Mouse (Mus musculus): ENCODE measurements at regions not wholly inside any gene's neighbourhood (a gene's known extent, or its start where the extent isn't known, plus 50 kb on each side); places are given as distances from the start of the nearest gene placed in this dataset.

GRCm38 (mm10) chr2:45279490-45279889 is 162.3 kb upstream of the Zeb2 start:
- H3K27ac ChIP-seq (ENCODE audit: low read length): no peak overlapping the region
- H3K4me3 ChIP-seq (ENCODE audit: low read length): no peak overlapping the region
- no peaks in the 10 kb centered on the region for H3K36me3 ChIP-seq (ENCODE audit: control insufficient read depth, insufficient read depth, low read length)
- no peaks in the 10 kb centered on the region for H3K9me3 ChIP-seq (ENCODE audit: control insufficient read depth, low read length)
- H3K27me3 ChIP-seq (replicated peaks; ENCODE audit: control insufficient read depth, insufficient read depth, low read length): no peaks in the 10 kb centered on the region
- no peaks in the 10 kb centered on the region for H3K4me1 ChIP-seq (ENCODE audit: control insufficient read depth, insufficient read depth, low read length)
- no peak overlapping the region for H3K9ac ChIP-seq (ENCODE audit: low read depth, low read length)
- H3K4me2 ChIP-seq (ENCODE audit: low read depth, low read length): no peak overlapping the region
- no peak for ATAC-seq
- 75% methylated on average over 4 of the region's 4 CpGs for WGBS

GRCm38 (mm10) chr2:45277602-45278001 is 160.4 kb upstream of the Zeb2 start:
- ATAC-seq: no peak
- Histone ChIP-seq H3K4me2 (ENCODE audit: low read depth, low read length) (no peak overlapping the region), H3K9me3 (ENCODE audit: control insufficient read depth, low read length) (no peaks in the 10 kb centered on the region), H3K36me3 (ENCODE audit: control insufficient read depth, insufficient read depth, low read length) (no peaks in the 10 kb centered on the region), H3K4me1 (ENCODE audit: control insufficient read depth, insufficient read depth, low read length) (no peaks in the 10 kb centered on the region), H3K27me3 (replicated peaks; ENCODE audit: control insufficient read depth, insufficient read depth, low read length) (no peaks in the 10 kb centered on the region), H3K9ac (ENCODE audit: low read depth, low read length) (no peak overlapping the region), H3K4me3 (ENCODE audit: low read length) (no peak overlapping the region), H3K27ac (ENCODE audit: low read length) (no peak overlapping the region)
- WGBS: 94% methylated on average over 2 of the region's 2 CpGs

- Histone ChIP-seq H3K4me3 (ENCODE audit: low read length) (no peak overlapping the region), H3K27ac (ENCODE audit: low read length) (no peak overlapping the region), H3K4me2 (ENCODE audit: low read depth, low read length) (no peak overlapping the region), H3K9me3 (ENCODE audit: control insufficient read depth, low read length) (no peaks in the 10 kb centered on the region), H3K9ac (ENCODE audit: low read depth, low read length) (no peak overlapping the region), H3K4me1 (ENCODE audit: control insufficient read depth, insufficient read depth, low read length) (no peaks in the 10 kb centered on the region), H3K36me3 (ENCODE audit: control insufficient read depth, insufficient read depth, low read length) (no peaks in the 10 kb centered on the region), H3K27me3 (replicated peaks; ENCODE audit: control insufficient read depth, insufficient read depth, low read length) (no peaks in the 10 kb centered on the region)
- ATAC-seq: no peak
- 74% methylated on average over 1 of the region's 1 CpGs for WGBS
Measured at GRCm38 (mm10) chr2:45276703-45277102, 159.5 kb upstream of the Zeb2 start.

- 81% methylated on average over 2 of the region's 2 CpGs for WGBS
- ATAC-seq: no peak
- no peaks in the 10 kb centered on the region for H3K27me3 ChIP-seq (replicated peaks; ENCODE audit: control insufficient read depth, insufficient read depth, low read length)
Measured at GRCm38 (mm10) chr2:45270035-45270434, 152.8 kb upstream of the Zeb2 start.

GRCm38 (mm10) chr2:45265819-45266218 is 148.6 kb upstream of the Zeb2 start:
- no peak overlapping the region for H3K9ac ChIP-seq (ENCODE audit: low read depth, low read length)
- H3K27ac ChIP-seq (ENCODE audit: low read length): no peak overlapping the region
- H3K4me1 ChIP-seq (ENCODE audit: control insufficient read depth, insufficient read depth, low read length): no peaks in the 10 kb centered on the region
- H3K4me2 ChIP-seq (ENCODE audit: low read depth, low read length): no peak overlapping the region
- ATAC-seq: no peak
- no peaks in the 10 kb centered on the region for H3K9me3 ChIP-seq (ENCODE audit: control insufficient read depth, low read length)
- WGBS: 49% methylated on average over 2 of the region's 2 CpGs
- no peaks in the 10 kb centered on the region for H3K27me3 ChIP-seq (replicated peaks; ENCODE audit: control insufficient read depth, insufficient read depth, low read length)
- H3K4me3 ChIP-seq (ENCODE audit: low read length): no peak overlapping the region
- H3K36me3 ChIP-seq (ENCODE audit: control insufficient read depth, insufficient read depth, low read length): no peaks in the 10 kb centered on the region

More at GRCm38 (mm10) chr2:45270035-45270434, 152.8 kb upstream of the Zeb2 start:
- H3K4me2 ChIP-seq (ENCODE audit: low read depth, low read length): no peak overlapping the region
- no peaks in the 10 kb centered on the region for H3K9me3 ChIP-seq (ENCODE audit: control insufficient read depth, low read length)
- no peak overlapping the region for H3K9ac ChIP-seq (ENCODE audit: low read depth, low read length)
- no peak overlapping the region for H3K27ac ChIP-seq (ENCODE audit: low read length)
- H3K36me3 ChIP-seq (ENCODE audit: control insufficient read depth, insufficient read depth, low read length): no peaks in the 10 kb centered on the region
- H3K4me1 ChIP-seq (ENCODE audit: control insufficient read depth, insufficient read depth, low read length): no peaks in the 10 kb centered on the region
- H3K4me3 ChIP-seq (ENCODE audit: low read length): no peak overlapping the region

- Histone ChIP-seq H3K36me3 (ENCODE audit: control insufficient read depth, insufficient read depth, low read length) (no peaks in the 10 kb centered on the region), H3K9ac (ENCODE audit: low read depth, low read length) (no peak overlapping the region), H3K4me2 (ENCODE audit: low read depth, low read length) (no peak overlapping the region), H3K27ac (ENCODE audit: low read length) (no peak overlapping the region), H3K4me3 (ENCODE audit: low read length) (no peak overlapping the region), H3K4me1 (ENCODE audit: control insufficient read depth, insufficient read depth, low read length) (no peaks in the 10 kb centered on the region), H3K27me3 (replicated peaks; ENCODE audit: control insufficient read depth, insufficient read depth, low read length) (no peaks in the 10 kb centered on the region), H3K9me3 (ENCODE audit: control insufficient read depth, low read length) (no peaks in the 10 kb centered on the region)
- no peak for ATAC-seq
- 79% methylated on average over 3 of the region's 3 CpGs for WGBS
Measured at GRCm38 (mm10) chr2:45261949-45262348, 144.8 kb upstream of the Zeb2 start.

- no peak overlapping the region for H3K4me2 ChIP-seq (ENCODE audit: low read depth, low read length)
- no peak overlapping the region for H3K27ac ChIP-seq (ENCODE audit: low read length)
- H3K27me3 ChIP-seq (replicated peaks; ENCODE audit: control insufficient read depth, insufficient read depth, low read length): no peaks in the 10 kb centered on the region
- no peaks in the 10 kb centered on the region for H3K4me1 ChIP-seq (ENCODE audit: control insufficient read depth, insufficient read depth, low read length)
- no peak overlapping the region for H3K9ac ChIP-seq (ENCODE audit: low read depth, low read length)
- no peaks in the 10 kb centered on the region for H3K9me3 ChIP-seq (ENCODE audit: control insufficient read depth, low read length)
- no peaks in the 10 kb centered on the region for H3K36me3 ChIP-seq (ENCODE audit: control insufficient read depth, insufficient read depth, low read length)
- WGBS: 66% methylated on average over 3 of the region's 3 CpGs
- no peak for ATAC-seq
- H3K4me3 ChIP-seq (ENCODE audit: low read length): no peak overlapping the region
Measured at GRCm38 (mm10) chr2:45258897-45259296, 141.7 kb upstream of the Zeb2 start.

GRCm38 (mm10) chr2:45256373-45256772 is 139.2 kb upstream of the Zeb2 start:
- Histone ChIP-seq H3K27ac (ENCODE audit: low read length) (no peak overlapping the region), H3K4me3 (ENCODE audit: low read length) (no peak overlapping the region), H3K9me3 (ENCODE audit: control insufficient read depth, low read length) (no peaks in the 10 kb centered on the region), H3K4me1 (ENCODE audit: control insufficient read depth, insufficient read depth, low read length) (no peaks in the 10 kb centered on the region), H3K9ac (ENCODE audit: low read depth, low read length) (no peak overlapping the region), H3K36me3 (ENCODE audit: control insufficient read depth, insufficient read depth, low read length) (no peaks in the 10 kb centered on the region), H3K4me2 (ENCODE audit: low read depth, low read length) (no peak overlapping the region), H3K27me3 (replicated peaks; ENCODE audit: control insufficient read depth, insufficient read depth, low read length) (no peaks in the 10 kb centered on the region)
- WGBS: 84% methylated on average over 5 of the region's 5 CpGs
- ATAC-seq: no peak

GRCm38 (mm10) chr2:45253936-45254335 is 136.7 kb upstream of the Zeb2 start:
- no peak overlapping the region for H3K4me3 ChIP-seq (ENCODE audit: low read length)
- H3K27me3 ChIP-seq (replicated peaks; ENCODE audit: control insufficient read depth, insufficient read depth, low read length): no peaks in the 10 kb centered on the region
- H3K27ac ChIP-seq (ENCODE audit: low read length): no peak overlapping the region
- peak; percentile 87 for ATAC-seq
- WGBS: 52% methylated on average over 4 of the region's 4 CpGs
- no peak overlapping the region for H3K9ac ChIP-seq (ENCODE audit: low read depth, low read length)
- H3K36me3 ChIP-seq (ENCODE audit: control insufficient read depth, insufficient read depth, low read length): no peaks in the 10 kb centered on the region
- no peaks in the 10 kb centered on the region for H3K9me3 ChIP-seq (ENCODE audit: control insufficient read depth, low read length)
- H3K4me2 ChIP-seq (ENCODE audit: low read depth, low read length): no peak overlapping the region
- no peaks in the 10 kb centered on the region for H3K4me1 ChIP-seq (ENCODE audit: control insufficient read depth, insufficient read depth, low read length)

GRCm38 (mm10) chr2:45252321-45252720 is 135.1 kb upstream of the Zeb2 start:
- H3K9me3 ChIP-seq (ENCODE audit: control insufficient read depth, low read length): no peaks in the 10 kb centered on the region
- no peaks in the 10 kb centered on the region for H3K27me3 ChIP-seq (replicated peaks; ENCODE audit: control insufficient read depth, insufficient read depth, low read length)
- H3K4me3 ChIP-seq (ENCODE audit: low read length): no peak overlapping the region
- H3K27ac ChIP-seq (ENCODE audit: low read length): no peak overlapping the region
- H3K9ac ChIP-seq (ENCODE audit: low read depth, low read length): no peak overlapping the region
- 69% methylated on average over 4 of the region's 4 CpGs for WGBS
- ATAC-seq: 0 out of 2 replicates have a peak, but pooled peaks have one; percentile 27
- H3K4me2 ChIP-seq (ENCODE audit: low read depth, low read length): no peak overlapping the region
- H3K36me3 ChIP-seq (ENCODE audit: control insufficient read depth, insufficient read depth, low read length): no peaks in the 10 kb centered on the region
- no peaks in the 10 kb centered on the region for H3K4me1 ChIP-seq (ENCODE audit: control insufficient read depth, insufficient read depth, low read length)
